Mouse (Mus musculus) neural tube, embryonic 15.5 days (tissue): Measurements from ENCODE around the gene Oasl2. TPM values are rescaled to one million over a fixed set of nuclear protein-coding genes. Genes with fewer than 3 reads are reported as not detected.

Source experiments
- ATAC-seq: fragments of 200-750 bp; cut with Nextera tagmentation; 2 replicates; pipeline ENCODE4 v1.8.0; 2017; ENCODE audit warnings: mild to moderate bottlenecking, moderate TSS enrichment, moderate library complexity; ENCODE audit not compliant: low FRiP score
- H3K27ac ChIP-seq: fragments of 300-500 bp; sonication (generic); replicated peaks from 2 replicates; pipeline ENCODE4 v1.5.1; 2015; ENCODE audit warnings: mild to moderate bottlenecking, inconsistent platforms
- H3K27me3 ChIP-seq: fragments of 300-500 bp; sonication (generic); replicated peaks from 2 replicates; pipeline ENCODE4 v1.6.1; 2015; ENCODE audit warnings: inconsistent platforms
- H3K36me3 ChIP-seq: fragments of 300-500 bp; sonication (generic); 2 replicates; pipeline ENCODE4 v1.6.1; 2015; ENCODE audit warnings: inconsistent platforms
- H3K4me1 ChIP-seq: fragments of 300-500 bp; sonication (generic); 2 replicates; pipeline ENCODE4 v1.6.1; 2015; ENCODE audit warnings: inconsistent platforms
- H3K4me2 ChIP-seq: fragments of 300-500 bp; sonication (generic); 2 replicates; pipeline ENCODE4 v1.6.1; 2015; ENCODE audit warnings: inconsistent platforms, mild to moderate bottlenecking, moderate library complexity
- H3K4me3 ChIP-seq: fragments of 300-500 bp; sonication (generic); replicated peaks from 2 replicates; pipeline ENCODE4 v1.5.1; 2015; ENCODE audit warnings: mild to moderate bottlenecking, inconsistent platforms
- H3K9ac ChIP-seq: fragments of 300-500 bp; sonication (generic); replicated peaks from 2 replicates; pipeline ENCODE4 v1.6.1; 2015; ENCODE audit warnings: mild to moderate bottlenecking, inconsistent platforms
- H3K9me3 ChIP-seq: fragments of 300-500 bp; sonication (generic); replicated peaks from 2 replicates; pipeline ENCODE4 v1.6.1; 2016; ENCODE audit warnings: inconsistent platforms
- WGBS: fragments of 180-500 bp; shearing (Covaris S2); methylation state at CpG from one replicate; pipeline ENCODE4 v1.1.7; 2015; ENCODE audit warnings: mixed read lengths; 5-methylcytosine and 5-hydroxymethylcytosine counted together
- polyA plus RNA-seq: library from polyadenylated mRNA; unstranded; fragments of >200 nt; fragmentation: Nextera tagmentation; extraction: Ambion mirVana; gene quantifications from 2 replicates; pipeline ENCODE4 v1.2.1, GENCODE M21; 2015

The Oasl2 gene
- polyA plus RNA-seq, 1 experiment from 2014 or later = 4.2 TPM

DNA sequence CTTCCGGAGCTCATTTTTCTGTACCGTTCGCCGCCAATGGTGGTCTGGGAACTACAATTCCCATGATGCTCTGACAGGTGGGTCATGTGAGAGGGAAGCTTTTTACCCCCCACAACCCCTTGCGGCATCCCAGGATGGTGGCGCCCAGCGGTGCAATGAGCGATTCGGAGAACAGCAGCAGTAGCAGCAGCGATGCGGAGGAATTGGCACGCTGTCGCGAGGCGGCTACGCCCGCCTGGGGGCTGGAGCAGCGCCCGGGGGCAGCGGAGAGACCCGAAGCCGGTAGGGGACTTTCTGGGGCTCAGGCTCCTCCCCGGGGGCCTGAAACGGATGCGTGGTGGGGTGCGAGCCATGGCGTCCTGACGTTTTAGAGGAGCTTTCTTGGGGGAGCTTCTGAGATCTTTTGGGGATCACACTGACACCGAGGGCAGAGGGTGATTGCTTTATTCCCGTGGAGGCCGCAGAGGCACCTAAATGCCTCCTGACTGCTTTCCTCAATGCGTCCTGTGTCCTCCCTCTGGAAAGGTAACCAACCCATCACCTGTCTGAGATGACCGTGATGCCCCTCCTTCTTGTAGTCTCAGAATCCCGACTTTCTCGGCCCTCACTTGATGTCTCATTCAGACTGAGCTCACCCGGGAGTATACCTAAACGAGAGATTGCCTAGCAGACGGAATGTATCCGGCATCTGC, 45.5 kb downstream of the Oasl2 start, which contains the start of gene 2210016L21Rik:
Gene 2210016L21Rik (plus strand): TSS at position 85 of the 692 bp plus-strand sequence.
- H3K27me3 ChIP-seq = no peaks in the 10 kb centered on the region
- peaks cover 19% of the 10 kb centered on the region for H3K4me1 ChIP-seq
- peak within 1 kb of the TSS; percentile 94 for H3K4me3 ChIP-seq
- WGBS = under 1% methylated on average over 39 of the region's 39 CpGs
- H3K4me2 ChIP-seq = peak within 1 kb of the TSS; percentile 57
- peak within 1 kb of the TSS; percentile 95 for H3K27ac ChIP-seq
- peak; percentile 95 for ATAC-seq
- H3K9ac ChIP-seq = peak within 1 kb of the TSS; percentile 97
- H3K9me3 ChIP-seq = no peaks in the 10 kb centered on the region
- peaks cover 17% of the 10 kb centered on the region for H3K36me3 ChIP-seq

DNA sequence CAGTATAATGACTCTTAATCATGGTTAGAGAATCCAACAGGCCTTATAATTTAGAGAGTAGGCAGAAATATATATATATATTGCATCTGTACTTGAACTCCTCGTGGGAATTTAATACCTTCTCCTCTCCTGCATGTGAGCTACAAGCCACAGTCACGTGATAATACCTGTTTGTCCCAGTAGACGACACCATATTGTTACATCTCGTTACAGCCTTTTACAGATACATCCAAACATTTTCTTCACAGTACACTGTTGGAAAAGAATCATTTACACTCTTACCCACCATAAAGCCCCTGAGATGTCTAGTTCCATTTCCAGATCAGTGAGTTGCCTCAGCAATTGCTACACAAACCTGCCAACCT, 46.0 kb downstream of the Oasl2 start:
- H3K27ac ChIP-seq = peak overlapping the region; percentile 95
- H3K4me3 ChIP-seq = peak overlapping the region; percentile 94
- H3K4me1 ChIP-seq = peaks cover 19% of the 10 kb centered on the region
- ATAC-seq = no peak
- 32% methylated on average over 4 of the region's 4 CpGs for WGBS
- H3K27me3 ChIP-seq = no peaks in the 10 kb centered on the region
- H3K4me2 ChIP-seq = peak overlapping the region; percentile 57
- peaks cover 22% of the 10 kb centered on the region for H3K36me3 ChIP-seq
- peak overlapping the region; percentile 97 for H3K9ac ChIP-seq
- no peaks in the 10 kb centered on the region for H3K9me3 ChIP-seq

GRCm38 (mm10) chr5:114945072-114945471, 48.3 kb downstream of the Oasl2 start:
- H3K36me3 ChIP-seq = peaks cover 42% of the 10 kb centered on the region
- peaks cover 28% of the 10 kb centered on the region for H3K4me1 ChIP-seq
- H3K9me3 ChIP-seq = no peaks in the 10 kb centered on the region
- no peak overlapping the region for H3K4me3 ChIP-seq
- H3K27me3 ChIP-seq = no peaks in the 10 kb centered on the region
- H3K9ac ChIP-seq = no peak overlapping the region
- no peak overlapping the region for H3K27ac ChIP-seq
- no peak for ATAC-seq
- H3K4me2 ChIP-seq = no peak overlapping the region
- WGBS = 96% methylated on average over 10 of the region's 10 CpGs

GRCm38 (mm10) chr5:114948891-114949290, 52.2 kb downstream of the Oasl2 start:
- peaks cover 42% of the 10 kb centered on the region for H3K36me3 ChIP-seq
- no peak overlapping the region for H3K4me3 ChIP-seq
- no peaks in the 10 kb centered on the region for H3K27me3 ChIP-seq
- no peak overlapping the region for H3K9ac ChIP-seq
- peaks cover 16% of the 10 kb centered on the region for H3K4me1 ChIP-seq
- H3K4me2 ChIP-seq = no peak overlapping the region
- 52% methylated on average over 6 of the region's 6 CpGs for WGBS
- ATAC-seq = no peak
- H3K9me3 ChIP-seq = no peaks in the 10 kb centered on the region
- no peak overlapping the region; the same call in 1 of the 2 replicates for H3K27ac ChIP-seq

- Histone ChIP-seq H3K9me3 (no peaks in the 10 kb centered on the region), H3K4me2 (no peak overlapping the region), H3K4me3 (no peak overlapping the region), H3K4me1 (peaks cover 13% of the 10 kb centered on the region; the same call in 1 of the 2 replicates), H3K9ac (no peak overlapping the region), H3K36me3 (peaks cover 42% of the 10 kb centered on the region), H3K27me3 (no peaks in the 10 kb centered on the region), H3K27ac (no peak overlapping the region; the same call in 1 of the 2 replicates)
- ATAC-seq = no peak
- WGBS = 63% methylated on average over 5 of the region's 5 CpGs
These were observed 52.6 kb downstream of the Oasl2 start for GRCm38 (mm10) chr5:114949316-114949715.

- Histone ChIP-seq H3K4me3 (no peak overlapping the region), H3K4me1 (peaks cover 13% of the 10 kb centered on the region; the same call in 1 of the 2 replicates), H3K36me3 (peaks cover 42% of the 10 kb centered on the region), H3K9ac (no peak overlapping the region), H3K27me3 (no peaks in the 10 kb centered on the region), H3K4me2 (no peak overlapping the region), H3K27ac (no peak overlapping the region), H3K9me3 (no peaks in the 10 kb centered on the region)
- ATAC-seq = no peak
- 78% methylated on average over 9 of the region's 9 CpGs for WGBS
These were observed 53.1 kb downstream of the Oasl2 start for GRCm38 (mm10) chr5:114949812-114950211.

DNA sequence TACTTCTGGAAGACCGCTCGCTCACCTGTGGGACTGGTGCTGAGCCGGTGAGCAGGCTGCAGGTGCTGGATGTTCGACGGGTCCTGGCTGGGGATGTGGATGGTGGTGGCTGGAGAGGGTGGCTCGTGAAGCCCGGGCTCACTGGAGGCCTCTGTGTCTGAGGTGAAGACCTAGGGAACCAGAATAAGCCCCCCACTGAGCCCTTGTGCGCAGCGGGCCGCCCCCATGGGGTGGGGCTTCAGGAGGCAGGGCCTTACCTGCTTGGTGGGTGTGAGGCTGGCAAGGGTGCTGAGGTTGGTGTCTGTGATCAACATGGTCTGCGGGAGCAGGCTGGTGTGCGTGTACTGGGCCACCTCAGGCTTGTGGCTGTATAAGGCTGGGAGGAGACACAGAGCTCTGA, 53.9 kb downstream of the Oasl2 start:
- peak; percentile 25; the same call in 1 of the 2 replicates for ATAC-seq

DNA sequence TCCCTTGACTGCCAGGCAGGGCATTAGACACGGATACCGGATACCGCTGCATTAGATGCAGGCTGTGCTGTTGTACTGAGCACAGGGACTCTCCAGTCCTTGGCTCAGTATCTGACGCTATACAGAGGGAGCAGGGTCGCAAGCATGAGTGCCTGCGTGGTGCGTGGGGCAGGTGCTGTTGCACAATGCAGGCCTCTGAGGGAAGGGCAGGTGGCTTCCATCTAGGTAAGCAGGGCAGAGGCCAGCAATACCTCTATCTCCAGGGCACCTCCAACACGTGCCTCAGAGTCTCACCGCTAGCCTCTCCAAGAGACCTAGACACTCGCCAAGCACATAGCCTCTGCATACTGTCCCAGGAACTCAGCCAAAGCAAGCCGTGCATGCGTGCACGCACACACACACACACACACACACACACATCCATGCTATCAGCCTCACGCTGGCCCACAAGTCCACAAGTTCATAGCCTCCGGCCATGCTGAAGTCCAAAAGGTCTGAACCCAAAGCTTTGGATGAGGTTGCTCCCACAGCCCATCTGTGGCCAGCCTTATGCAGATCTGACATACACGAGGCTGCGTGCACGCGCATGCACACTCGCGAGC, 54.6 kb downstream of the Oasl2 start:
- ATAC-seq = no peak
- H3K4me1 ChIP-seq = peaks cover 13% of the 10 kb centered on the region; the same call in 1 of the 2 replicates
- 82% methylated on average over 21 of the region's 21 CpGs for WGBS

More for the DNA sequence above, 53.9 kb downstream of the Oasl2 start:
- Histone ChIP-seq H3K27ac (no peak overlapping the region), H3K9me3 (no peaks in the 10 kb centered on the region), H3K9ac (no peak overlapping the region), H3K4me2 (no peak overlapping the region), H3K36me3 (peaks cover 40% of the 10 kb centered on the region), H3K27me3 (no peaks in the 10 kb centered on the region), H3K4me3 (no peak overlapping the region), H3K4me1 (peaks cover 13% of the 10 kb centered on the region; the same call in 1 of the 2 replicates)
- WGBS = 72% methylated on average over 12 of the region's 12 CpGs

DNA sequence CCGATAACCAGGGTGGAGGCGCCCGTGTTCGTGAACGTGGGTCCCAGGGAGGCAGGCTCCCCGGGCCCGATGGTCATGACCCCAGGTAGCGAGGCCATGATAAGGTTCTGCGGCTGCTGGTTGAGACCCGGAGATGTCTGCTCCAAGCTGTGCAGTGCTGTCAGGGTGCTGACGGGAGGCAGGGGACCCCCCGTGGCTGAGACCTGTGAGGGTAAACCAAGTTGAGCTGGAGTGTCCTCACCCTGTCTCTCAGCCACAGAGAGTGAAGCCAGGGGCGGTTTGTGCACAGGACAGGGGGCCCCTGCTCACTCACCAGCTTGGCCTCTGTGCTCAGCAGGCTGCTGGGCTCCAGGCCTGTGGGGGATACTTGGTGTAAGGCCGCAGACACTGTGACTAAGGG, 56.6 kb downstream of the Oasl2 start:
- ATAC-seq = no peak
- Histone ChIP-seq H3K9ac (no peak overlapping the region), H3K27me3 (no peaks in the 10 kb centered on the region), H3K27ac (no peak overlapping the region), H3K9me3 (no peaks in the 10 kb centered on the region), H3K4me3 (no peak overlapping the region), H3K4me2 (no peak overlapping the region), H3K4me1 (peaks cover 13% of the 10 kb centered on the region; the same call in 1 of the 2 replicates), H3K36me3 (peaks cover 14% of the 10 kb centered on the region)
- WGBS = 92% methylated on average over 14 of the region's 14 CpGs

More for the DNA sequence above, 54.6 kb downstream of the Oasl2 start:
- Histone ChIP-seq H3K27ac (no peak overlapping the region), H3K27me3 (no peaks in the 10 kb centered on the region), H3K36me3 (peaks cover 33% of the 10 kb centered on the region), H3K9me3 (no peaks in the 10 kb centered on the region), H3K4me3 (no peak overlapping the region), H3K9ac (no peak overlapping the region), H3K4me2 (no peak overlapping the region)

- Histone ChIP-seq H3K4me2 (no peak overlapping the region), H3K4me1 (no peaks in the 10 kb centered on the region), H3K36me3 (no peaks in the 10 kb centered on the region), H3K27ac (no peak overlapping the region), H3K9ac (no peak overlapping the region), H3K9me3 (no peaks in the 10 kb centered on the region), H3K4me3 (no peak overlapping the region), H3K27me3 (no peaks in the 10 kb centered on the region)
- ATAC-seq = no peak
- WGBS = 81% methylated on average over 5 of the region's 5 CpGs
These were observed 61.3 kb downstream of the Oasl2 start for GRCm38 (mm10) chr5:114958069-114958468.
